Mouse (Mus musculus) liver, embryonic 11.5 days (tissue): ENCODE results near the gene Map1lc3a. TPM values are rescaled to one million over a fixed set of nuclear protein-coding genes. Genes with fewer than 3 reads are reported as not detected.

ENCODE experiments used
- ATAC-seq: fragments of 200-750 bp; cut with Nextera tagmentation; replicated peaks from 2 replicates; pipeline ENCODE4 v1.8.0; 2017; ENCODE audit warnings: moderate number of reproducible peaks, mild to moderate bottlenecking, moderate TSS enrichment, moderate library complexity; ENCODE audit not compliant: low FRiP score
- DNase-seq: peaks from one replicate; pipeline ENCODE4 v3.0.0-alpha.2; 2017; ENCODE audit warnings: low spot score
- H3K27ac ChIP-seq: fragments of 300-500 bp; sonication (generic); 2 replicates; pipeline ENCODE4 v1.5.1; 2014; ENCODE audit warnings: mild to moderate bottlenecking, low read depth, low read length, control low read depth
- H3K27me3 ChIP-seq: fragments of 300-500 bp; sonication (generic); replicated peaks from 2 replicates; pipeline ENCODE4 v1.6.1; 2014; ENCODE audit warnings: low read length, mixed read lengths; ENCODE audit not compliant: control insufficient read depth, insufficient read depth
- H3K36me3 ChIP-seq: fragments of 300-500 bp; sonication (generic); 2 replicates; pipeline ENCODE4 v1.6.1; 2014; ENCODE audit warnings: mild to moderate bottlenecking, low read length, moderate library complexity, mixed read lengths; ENCODE audit not compliant: control insufficient read depth, insufficient read depth
- H3K4me1 ChIP-seq: fragments of 300-500 bp; sonication (generic); replicated peaks from 2 replicates; pipeline ENCODE4 v1.6.1; 2014; ENCODE audit warnings: low read length, mixed read lengths; ENCODE audit not compliant: control insufficient read depth, insufficient read depth
- H3K4me2 ChIP-seq: fragments of 300-500 bp; sonication (generic); 2 replicates; pipeline ENCODE4 v1.6.1; 2014; ENCODE audit warnings: mild to moderate bottlenecking, control low read depth, moderate library complexity
- H3K4me3 ChIP-seq: fragments of 300-500 bp; sonication (generic); 2 replicates; pipeline ENCODE4 v1.5.1; 2014; ENCODE audit warnings: low read depth, low read length, control low read depth
- H3K9ac ChIP-seq: fragments of 300-500 bp; sonication (generic); 2 replicates; pipeline ENCODE4 v1.6.1; 2014; ENCODE audit warnings: low read depth, low read length, control low read depth
- H3K9me3 ChIP-seq: fragments of 300-500 bp; sonication (generic); 2 replicates; pipeline ENCODE4 v1.6.1; 2016; ENCODE audit warnings: low read length, inconsistent platforms, mixed read lengths; ENCODE audit not compliant: control insufficient read depth
- WGBS: fragments of 180-500 bp; shearing (Covaris S2); extraction: QIAGEN DNeasy Blood & Tissue Kit; methylation state at CpG from one replicate; pipeline ENCODE4 v1.1.7; 2014; 5-methylcytosine and 5-hydroxymethylcytosine counted together
- polyA plus RNA-seq: library from polyadenylated mRNA; unstranded; fragments of >200 nt; fragmentation: Nextera tagmentation; extraction: Ambion mirVana; gene quantifications from 2 replicates; pipeline ENCODE4 v1.2.1, GENCODE M21; 2014

Map1lc3a gene
- polyA plus RNA-seq, 1 experiment from 2014 or later: 45.6 TPM

- Histone ChIP-seq H3K27ac (no peak overlapping the region), H3K27me3 (no peaks in the 10 kb centered on the region), H3K4me3 (no peak overlapping the region), H3K9ac (no peak overlapping the region), H3K4me1 (no peaks in the 10 kb centered on the region), H3K36me3 (peaks cover 50% of the 10 kb centered on the region), H3K9me3 (no peaks in the 10 kb centered on the region), H3K4me2 (no peak overlapping the region)
- 78% methylated on average over 2 of the region's 2 CpGs for WGBS
- ATAC-seq (no peak), DNase-seq (no peak)
These were observed 27.4 kb upstream of the Map1lc3a start for GRCm38 (mm10) chr2:155248718-155249117.

- Histone ChIP-seq H3K27me3 (no peaks in the 10 kb centered on the region), H3K4me1 (no peaks in the 10 kb centered on the region), H3K4me2 (no peak overlapping the region), H3K9me3 (no peaks in the 10 kb centered on the region), H3K4me3 (no peak overlapping the region), H3K36me3 (peaks cover 46% of the 10 kb centered on the region), H3K27ac (no peak overlapping the region), H3K9ac (no peak overlapping the region)
- ATAC-seq (no peak), DNase-seq (no peak)
- 78% methylated on average over 5 of the region's 5 CpGs for WGBS
These were observed 26.5 kb upstream of the Map1lc3a start for GRCm38 (mm10) chr2:155249588-155249987.

- no peak overlapping the region for H3K9ac ChIP-seq
- ATAC-seq (no peak), DNase-seq (no peak)
These were observed 10.6 kb upstream of the Map1lc3a start for GRCm38 (mm10) chr2:155265526-155265925.

GRCm38 (mm10) chr2:155266896-155267295, 9.2 kb upstream of the Map1lc3a start:
- H3K4me1 ChIP-seq: no peaks in the 10 kb centered on the region
- H3K9ac ChIP-seq: no peak overlapping the region
- no peaks in the 10 kb centered on the region for H3K9me3 ChIP-seq
- no peak overlapping the region for H3K4me2 ChIP-seq
- H3K27me3 ChIP-seq: no peaks in the 10 kb centered on the region
- H3K36me3 ChIP-seq: no peaks in the 10 kb centered on the region
- WGBS: 72% methylated on average over 5 of the region's 5 CpGs
- no peak overlapping the region for H3K27ac ChIP-seq
- no peak for DNase-seq
- no peak overlapping the region for H3K4me3 ChIP-seq
- no peak for ATAC-seq

More at GRCm38 (mm10) chr2:155265526-155265925, 10.6 kb upstream of the Map1lc3a start:
- Histone ChIP-seq H3K9me3 (no peaks in the 10 kb centered on the region), H3K4me1 (no peaks in the 10 kb centered on the region), H3K36me3 (no peaks in the 10 kb centered on the region), H3K27me3 (no peaks in the 10 kb centered on the region), H3K4me3 (no peak overlapping the region), H3K4me2 (no peak overlapping the region), H3K27ac (no peak overlapping the region)
- WGBS: 77% methylated on average over 6 of the region's 6 CpGs

- 83% methylated on average over 6 of the region's 6 CpGs for WGBS
- H3K36me3 ChIP-seq: no peaks in the 10 kb centered on the region
- H3K4me2 ChIP-seq: no peak overlapping the region
- no peak overlapping the region for H3K27ac ChIP-seq
- DNase-seq: no peak
- H3K27me3 ChIP-seq: no peaks in the 10 kb centered on the region
- no peak overlapping the region for H3K9ac ChIP-seq
- no peak for ATAC-seq
- no peaks in the 10 kb centered on the region for H3K9me3 ChIP-seq
- peaks cover under 1% of the 10 kb centered on the region for H3K4me1 ChIP-seq
- H3K4me3 ChIP-seq: no peak overlapping the region
These were observed 4.1 kb upstream of the Map1lc3a start for GRCm38 (mm10) chr2:155271957-155272356.

- H3K4me2 ChIP-seq: no peak overlapping the region
- no peaks in the 10 kb centered on the region for H3K27me3 ChIP-seq
- H3K27ac ChIP-seq: no peak overlapping the region
- DNase-seq: no peak
- no peak for ATAC-seq
- H3K9me3 ChIP-seq: no peaks in the 10 kb centered on the region
- WGBS: 75% methylated on average over 10 of the region's 10 CpGs
- H3K36me3 ChIP-seq: no peaks in the 10 kb centered on the region
- H3K4me1 ChIP-seq: peaks cover 5% of the 10 kb centered on the region
- no peak overlapping the region for H3K9ac ChIP-seq
- H3K4me3 ChIP-seq: no peak overlapping the region
These were observed 3.5 kb upstream of the Map1lc3a start for GRCm38 (mm10) chr2:155272396-155273170.

GRCm38 (mm10) chr2:155273603-155274002, 2.5 kb upstream of the Map1lc3a start:
- 82% methylated on average over 8 of the region's 8 CpGs for WGBS
- peaks cover 5% of the 10 kb centered on the region for H3K4me1 ChIP-seq
- H3K36me3 ChIP-seq: peaks cover 4% of the 10 kb centered on the region; the same call in 1 of the 2 replicates

GRCm38 (mm10) chr2:155276621-155277175, 601 bp downstream of the Map1lc3a start:
- H3K4me3 ChIP-seq: peak overlapping the region; percentile 96
- peak; percentile 90 for ATAC-seq
- H3K36me3 ChIP-seq: peaks cover 4% of the 10 kb centered on the region; the same call in 1 of the 2 replicates
- H3K27me3 ChIP-seq: no peaks in the 10 kb centered on the region
- peak overlapping the region; percentile 89 for H3K4me2 ChIP-seq
- H3K4me1 ChIP-seq: peaks cover 5% of the 10 kb centered on the region
- peak; percentile 76 for DNase-seq
- 3% methylated on average over 48 of the region's 49 CpGs for WGBS
- no peaks in the 10 kb centered on the region for H3K9me3 ChIP-seq
- H3K9ac ChIP-seq: peak overlapping the region; percentile 79
- H3K27ac ChIP-seq: peak overlapping the region; percentile 45

More at GRCm38 (mm10) chr2:155273603-155274002, 2.5 kb upstream of the Map1lc3a start:
- DNase-seq (no peak), ATAC-seq (no peak)
- Histone ChIP-seq H3K9ac (no peak overlapping the region), H3K4me3 (no peak overlapping the region), H3K4me2 (no peak overlapping the region), H3K9me3 (no peaks in the 10 kb centered on the region), H3K27me3 (no peaks in the 10 kb centered on the region), H3K27ac (no peak overlapping the region)

- Histone ChIP-seq H3K4me3 (no peak overlapping the region), H3K27ac (no peak overlapping the region), H3K4me1 (peaks cover 5% of the 10 kb centered on the region)
These were observed 1.6 kb downstream of the Map1lc3a start for GRCm38 (mm10) chr2:155277721-155278120.

More at GRCm38 (mm10) chr2:155277721-155278120, 1.6 kb downstream of the Map1lc3a start:
- no peaks in the 10 kb centered on the region for H3K27me3 ChIP-seq
- 85% methylated on average over 2 of the region's 2 CpGs for WGBS
- no peak for ATAC-seq
- no peaks in the 10 kb centered on the region for H3K9me3 ChIP-seq
- peaks cover 4% of the 10 kb centered on the region; the same call in 1 of the 2 replicates for H3K36me3 ChIP-seq
- H3K4me2 ChIP-seq: no peak overlapping the region
- no peak for DNase-seq
- no peak overlapping the region for H3K9ac ChIP-seq
